Mouse (Mus musculus) midbrain, postnatal 0 days (tissue): ENCODE measurements at regions not wholly inside any gene's neighbourhood (a gene's known extent, or its start where the extent isn't known, plus 50 kb on each side); places are given as distances from the start of the nearest gene placed in this dataset.
"Not testable (repeated sequence)": the region's sequence is repeated elsewhere in the genome, so short reads cannot be mapped to it uniquely, and the experiment has no call there.

Experiments
- ATAC-seq: fragments of 200-750 bp; cut with Nextera tagmentation; 2 replicates; pipeline ENCODE4 v1.8.0; 2017; ENCODE audit warnings: moderate number of reproducible peaks, mild to moderate bottlenecking, moderate TSS enrichment, moderate library complexity; ENCODE audit not compliant: low FRiP score
- DNase-seq: peaks from one replicate; pipeline ENCODE4 v3.0.0-alpha.2; 2015; ENCODE audit warnings: low spot score
- H3K27ac ChIP-seq: fragments of 300-500 bp; sonication (generic); 2 replicates; pipeline ENCODE4 v1.5.1; 2014; ENCODE audit warnings: low read depth, mild to moderate bottlenecking, low read length, mixed read lengths
- H3K27me3 ChIP-seq: fragments of 300-500 bp; sonication (generic); 2 replicates; pipeline ENCODE4 v1.6.1; 2014; ENCODE audit warnings: low read length, control low read depth, mixed read lengths; ENCODE audit not compliant: insufficient read depth
- H3K36me3 ChIP-seq: fragments of 300-500 bp; sonication (generic); 2 replicates; pipeline ENCODE4 v1.6.1; 2014; ENCODE audit warnings: low read length, control low read depth, mixed read lengths; ENCODE audit not compliant: insufficient read depth
- H3K4me1 ChIP-seq: fragments of 300-500 bp; sonication (generic); 2 replicates; pipeline ENCODE4 v1.6.1; 2014; ENCODE audit warnings: mild to moderate bottlenecking, control low read depth, antibody characterized with exemption, low read length, mixed read lengths; ENCODE audit not compliant: insufficient read depth
- H3K4me2 ChIP-seq: fragments of 300-500 bp; sonication (generic); 2 replicates; pipeline ENCODE4 v1.6.1; 2014; ENCODE audit warnings: low read depth, mild to moderate bottlenecking, low read length, mixed read lengths; ENCODE audit not compliant: poor library complexity, severe bottlenecking
- H3K4me3 ChIP-seq: fragments of 300-500 bp; sonication (generic); 2 replicates; pipeline ENCODE4 v1.5.1; 2014; ENCODE audit warnings: low read depth, mild to moderate bottlenecking, low read length, moderate library complexity
- H3K9ac ChIP-seq: fragments of 300-500 bp; sonication (generic); replicated peaks from 2 replicates; pipeline ENCODE4 v1.6.1; 2014; ENCODE audit warnings: mild to moderate bottlenecking, low read length, moderate library complexity, mixed read lengths; ENCODE audit not compliant: poor library complexity, severe bottlenecking
- H3K9me3 ChIP-seq: fragments of 300-500 bp; sonication (generic); 2 replicates; pipeline ENCODE4 v1.6.1; 2016; ENCODE audit warnings: low read length, control low read depth
- CTCF ChIP-seq: IDR thresholded peaks from 2 replicates; pipeline ENCODE4 v1.5.1; 2016; ENCODE audit warnings: antibody characterized with exemption, mild to moderate bottlenecking
- WGBS: fragments of 180-500 bp; shearing (Covaris S2); extraction: QIAGEN DNeasy Blood & Tissue Kit; methylation state at CpG from one replicate; pipeline ENCODE4 v1.1.7; 2014; 5-methylcytosine and 5-hydroxymethylcytosine counted together

GRCm38 (mm10) chr3:22285904-22286303 is 209.5 kb downstream of the Tbl1xr1 start:
- ATAC-seq (no peak), DNase-seq (no peak)
- Histone ChIP-seq H3K4me2 (no peak overlapping the region), H3K4me1 (no peaks in the 10 kb centered on the region), H3K27me3 (no peaks in the 10 kb centered on the region), H3K36me3 (no peaks in the 10 kb centered on the region), H3K9me3 (no peaks in the 10 kb centered on the region), H3K9ac (no peak overlapping the region), H3K27ac (no peak overlapping the region), H3K4me3 (no peak overlapping the region)
- TF ChIP-seq CTCF: no peak
- 87% methylated on average over 2 of the region's 2 CpGs for WGBS

DNA sequence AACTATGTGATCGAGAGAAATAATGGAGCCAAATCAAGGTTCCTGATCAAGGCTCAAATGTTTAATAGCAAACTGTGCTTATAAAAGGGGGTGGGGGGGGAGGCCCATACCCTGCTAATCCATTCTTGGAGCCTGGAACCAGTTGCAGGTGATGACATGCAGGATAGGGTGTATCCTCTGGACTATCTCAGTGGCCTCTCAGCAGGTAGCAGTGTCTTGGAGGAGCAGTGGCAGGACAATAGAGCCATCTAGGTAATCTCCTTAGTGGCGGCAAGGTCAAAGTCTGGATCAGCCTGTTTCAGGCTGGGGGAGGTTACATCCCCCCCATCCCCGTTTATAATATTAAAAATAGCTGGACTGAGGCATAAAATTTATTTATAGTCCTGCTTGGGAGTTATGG is 217.0 kb downstream of the Tbl1xr1 start:
- no peak for DNase-seq
- no peaks in the 10 kb centered on the region for H3K36me3 ChIP-seq
- no peak overlapping the region for H3K9ac ChIP-seq
- no peaks in the 10 kb centered on the region for H3K27me3 ChIP-seq
- no peaks in the 10 kb centered on the region for H3K9me3 ChIP-seq
- no peaks in the 10 kb centered on the region for H3K4me1 ChIP-seq
- no peak overlapping the region for H3K27ac ChIP-seq
- no peak for TF ChIP-seq CTCF
- no peak overlapping the region for H3K4me3 ChIP-seq
- no peak overlapping the region for H3K4me2 ChIP-seq
- 77% methylated on average over 3 of the region's 3 CpGs for WGBS
- ATAC-seq: no peak

GRCm38 (mm10) chr3:22294081-22294480 is 217.6 kb downstream of the Tbl1xr1 start:
- not testable (repeated sequence) for H3K27me3 ChIP-seq, H3K27ac ChIP-seq, H3K9ac ChIP-seq, ATAC-seq, H3K4me2 ChIP-seq, H3K36me3 ChIP-seq, H3K9me3 ChIP-seq, DNase-seq, H3K4me1 ChIP-seq, H3K4me3 ChIP-seq
- WGBS: 88% methylated on average over 1 of the region's 1 CpGs

GRCm38 (mm10) chr3:22296925-22297324 is 220.5 kb downstream of the Tbl1xr1 start:
- not testable (repeated sequence) for H3K36me3 ChIP-seq, H3K9me3 ChIP-seq, DNase-seq, H3K27me3 ChIP-seq, H3K4me1 ChIP-seq, H3K27ac ChIP-seq, H3K9ac ChIP-seq, ATAC-seq, H3K4me3 ChIP-seq, H3K4me2 ChIP-seq
- 82% methylated on average over 1 of the region's 1 CpGs for WGBS

GRCm38 (mm10) chr3:22297831-22298230 is 221.4 kb downstream of the Tbl1xr1 start:
- not testable (repeated sequence) for H3K27ac ChIP-seq, H3K9ac ChIP-seq, ATAC-seq, DNase-seq, H3K27me3 ChIP-seq, H3K4me2 ChIP-seq, H3K4me3 ChIP-seq, H3K9me3 ChIP-seq, H3K36me3 ChIP-seq, H3K4me1 ChIP-seq
- 93% methylated on average over 1 of the region's 1 CpGs for WGBS

DNA sequence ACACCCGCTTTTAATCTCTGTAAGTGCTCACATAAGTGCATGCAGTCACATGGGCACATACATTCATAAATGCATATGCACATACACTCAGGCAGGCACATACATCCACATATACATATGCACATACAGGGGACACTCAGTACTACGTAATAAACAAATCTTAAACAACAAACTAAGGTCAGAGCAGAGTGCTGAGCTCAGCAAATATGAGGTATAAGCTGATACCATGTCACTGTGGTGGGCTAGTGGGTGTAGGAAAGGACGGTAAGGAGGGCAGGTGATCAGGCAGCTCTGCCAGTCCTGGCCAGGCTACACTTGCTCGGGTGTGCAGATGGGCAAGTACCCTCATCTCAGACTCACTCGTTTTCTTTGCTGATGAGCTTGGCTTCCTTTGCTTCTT is 224.1 kb downstream of the Tbl1xr1 start:
- H3K36me3 ChIP-seq: no peaks in the 10 kb centered on the region
- 88% methylated on average over 5 of the region's 5 CpGs for WGBS
- no peaks in the 10 kb centered on the region for H3K27me3 ChIP-seq
- no peak overlapping the region for H3K4me2 ChIP-seq
- ATAC-seq (no peak), DNase-seq (no peak)
- no peak for TF ChIP-seq CTCF
- H3K9ac ChIP-seq: no peak overlapping the region
- no peaks in the 10 kb centered on the region for H3K4me1 ChIP-seq
- H3K27ac ChIP-seq: no peak overlapping the region
- H3K9me3 ChIP-seq: no peaks in the 10 kb centered on the region
- H3K4me3 ChIP-seq: no peak overlapping the region
